Mouse (Mus musculus) thymus, postnatal 25 days (tissue): Measurements from ENCODE around the gene Unc45a.
"Not testable (repeated sequence)": the region's sequence is repeated elsewhere in the genome, so short reads cannot be mapped to it uniquely, and the experiment has no call there.

ENCODE experiments used
- DNase-seq: peaks from one replicate; pipeline ENCODE4 v3.0.0; 2022

Gene Unc45a

GRCm38 (mm10) chr7:80367232-80367631 lies 26.4 kb upstream of the Unc45a start:
- DNase-seq: no peak

GRCm38 (mm10) chr7:80365759-80366158 lies 25.0 kb upstream of the Unc45a start:
- DNase-seq: no peak

GRCm38 (mm10) chr7:80360435-80360834 lies 19.6 kb upstream of the Unc45a start:
- DNase-seq: no peak

GRCm38 (mm10) chr7:80358039-80358438 lies 17.2 kb upstream of the Unc45a start:
- no peak for DNase-seq

GRCm38 (mm10) chr7:80357156-80357555 lies 16.4 kb upstream of the Unc45a start:
- no peak for DNase-seq

- DNase-seq: no peak
Measured at GRCm38 (mm10) chr7:80356351-80356750, 15.5 kb upstream of the Unc45a start.

- no peak for DNase-seq
Measured at GRCm38 (mm10) chr7:80352920-80353319, 12.1 kb upstream of the Unc45a start.

GRCm38 (mm10) chr7:80350808-80351207 lies 10.0 kb upstream of the Unc45a start:
- DNase-seq: no peak

- no peak for DNase-seq
Measured at GRCm38 (mm10) chr7:80347670-80348586, 7.1 kb upstream of the Unc45a start.

GRCm38 (mm10) chr7:80346830-80347229 lies 6.0 kb upstream of the Unc45a start:
- DNase-seq: no peak

- no peak for DNase-seq
Measured at GRCm38 (mm10) chr7:80346173-80346572, 5.4 kb upstream of the Unc45a start.

- DNase-seq: no peak
Measured at GRCm38 (mm10) chr7:80343270-80344018, 2.6 kb upstream of the Unc45a start.

- peak; percentile 97 for DNase-seq
Measured at GRCm38 (mm10) chr7:80342858-80343257, 2.1 kb upstream of the Unc45a start, which contains the start of gene Hddc3. Gene Hddc3 (plus strand): TSS chr7:80343104.

- no peak for DNase-seq
Measured at GRCm38 (mm10) chr7:80341793-80342192, 988 bp upstream of the Unc45a start.

- peak; percentile 99 for DNase-seq
Measured at GRCm38 (mm10) chr7:80339793-80340628, 794 bp downstream of the Unc45a start.

GRCm38 (mm10) chr7:80339371-80339770 lies 1.4 kb downstream of the Unc45a start:
- DNase-seq: peak; percentile 45

- no peak for DNase-seq
Measured at GRCm38 (mm10) chr7:80336932-80337331, 3.9 kb downstream of the Unc45a start.

GRCm38 (mm10) chr7:80334848-80335247 lies 6.0 kb downstream of the Unc45a start:
- DNase-seq: no peak

- DNase-seq: no peak
Measured at GRCm38 (mm10) chr7:80331433-80331832, 9.4 kb downstream of the Unc45a start.

- DNase-seq: no peak
Measured at GRCm38 (mm10) chr7:80330278-80330677, 10.5 kb downstream of the Unc45a start.

- DNase-seq: no peak
Measured at GRCm38 (mm10) chr7:80326076-80326475, 14.7 kb downstream of the Unc45a start.

- no peak for DNase-seq
Measured at GRCm38 (mm10) chr7:80325292-80325868, 15.4 kb downstream of the Unc45a start.

- not testable (repeated sequence) for DNase-seq
Measured at GRCm38 (mm10) chr7:80324816-80325119, 16.0 kb downstream of the Unc45a start.
